In the genomic region with DNA sequence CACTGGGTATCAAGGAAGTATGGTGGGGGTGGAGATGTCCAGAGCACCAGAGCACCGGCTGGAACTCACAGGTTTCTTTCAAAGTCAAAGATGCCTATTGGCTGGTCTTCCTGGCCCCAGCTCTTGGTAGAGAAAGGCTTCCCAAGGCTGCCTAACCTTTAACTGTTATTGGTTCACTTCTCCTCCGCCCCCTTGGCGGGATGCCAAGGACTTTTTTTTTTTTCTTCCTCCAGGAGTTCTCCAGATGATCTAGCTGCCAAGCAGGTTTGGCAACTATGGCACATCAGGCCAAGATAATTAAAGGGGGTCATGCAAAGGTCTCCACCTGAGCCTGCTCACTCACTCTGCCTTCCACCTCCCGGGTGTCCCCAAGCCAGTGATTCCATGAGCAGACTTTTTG, we compare ENCODE assay signal across 9 mouse cellular contexts.
A peak's percentile ranks its signal among the peaks of the same experiment; 100 is the strongest.
DNase-seq lines count a peak whose midpoint lies in the region; ATAC-seq and TF ChIP-seq lines count a peak whose summit lies in the region.
"Had no signal": no experiment of that assay in that cellular context is flagged by ENCODE, and none has a peak within 500 bp of the region (broad histone marks: within the 10 kb centered on the region; RNA-seq: fewer than 3 reads in every experiment).

No protein-coding gene starts in this region.

- H3K27ac ChIP-seq in heart, adult 2 months = peak overlapping the region; percentile 55; the same call in 1 of the 2 replicates
- H3K27ac ChIP-seq: neural tube, embryonic 12.5 days had no signal

- intact Hi-C loops in heart, adult 2 months (cut with DNase I) = no loop called here

- no peaks in the 10 kb centered on the region for H3K4me1 ChIP-seq in heart, adult 2 months (ENCODE audit: control insufficient read depth, insufficient read depth, low read length)

- peak in 1 of 2 experiments; percentile 57 for DNase-seq in heart, adult 2 months
- no peak for DNase-seq in heart, adult 9 months (ENCODE audit: low spot score in 2 of 2)
- DNase-seq in adrenal gland, adult 2 months = peak; percentile 72
- peak; percentile 98 for DNase-seq in kidney, adult 9 months
- DNase-seq in lung, postnatal 36 days = peak; percentile 93
- no peak for DNase-seq in thymus, postnatal 36 days
- no peak for DNase-seq in thymus, postnatal 14 days

- H3K79me2 ChIP-seq in heart, adult 2 months (replicated peaks; ENCODE audit: control insufficient read depth, insufficient read depth, low read length) = no peaks in the 10 kb centered on the region

- H3K27me3 ChIP-seq in heart, adult 2 months (ENCODE audit: control insufficient read depth, insufficient read depth, low read length) = no peaks in the 10 kb centered on the region
- H3K27me3 ChIP-seq: neural tube, embryonic 12.5 days had no signal

- no peak overlapping the region for H3K9ac ChIP-seq in heart, adult 2 months (ENCODE audit: low read depth, low read length)
- H3K9ac ChIP-seq: neural tube, embryonic 12.5 days had no signal

- no peak overlapping the region for H3K4me3 ChIP-seq in heart, adult 2 months
- H3K4me3 ChIP-seq: neural tube, embryonic 12.5 days had no signal

- TF ChIP-seq EP300 in heart, adult 2 months (IDR thresholded peaks at IDR 0.05; ENCODE audit: insufficient read depth, low read depth, low read length) = no peak

- 42% methylated on average over 4 of the region's 4 CpGs for WGBS in heart, adult 2 months

- H3K36me3 ChIP-seq in heart, adult 2 months (ENCODE audit: control insufficient read depth, insufficient read depth, low read length) = no peaks in the 10 kb centered on the region
- H3K36me3 ChIP-seq: neural tube, embryonic 12.5 days had no signal

- ATAC-seq in granulocyte monocyte progenitor cell, adult 5-6 weeks (replicated peaks; ENCODE audit: poor library complexity, severe bottlenecking) = no peak

- TF ChIP-seq POLR2A in heart, adult 2 months (IDR thresholded peaks at IDR 0.05; ENCODE audit: insufficient read depth, low read depth, low read length) = no peak

- no peak for TF ChIP-seq CTCF in heart, adult 2 months (IDR thresholded peaks at IDR 0.05)

Comparison
In these comparisons a context has a peak if more than half of its experiments do, and no peak if none do; other contexts are left out.
1. DNase-seq: peak in adrenal gland, adult 2 months (single experiment), kidney, adult 9 months (single experiment) and lung, postnatal 36 days (single experiment); none in heart, adult 9 months (0 of 2), thymus, postnatal 36 days (0 of 2) and thymus, postnatal 14 days (single experiment).